Mouse (Mus musculus) MEL-GATA-1-ER (cell line): ENCODE measurements around the gene Gm49384.

Experiments
- DNase-seq: peaks from one replicate; pipeline ENCODE4 v3.0.0-alpha.2; 2012; ENCODE audit warnings: low read depth; ENCODE audit errors: extremely low read depth

Gene Gm49384

DNA sequence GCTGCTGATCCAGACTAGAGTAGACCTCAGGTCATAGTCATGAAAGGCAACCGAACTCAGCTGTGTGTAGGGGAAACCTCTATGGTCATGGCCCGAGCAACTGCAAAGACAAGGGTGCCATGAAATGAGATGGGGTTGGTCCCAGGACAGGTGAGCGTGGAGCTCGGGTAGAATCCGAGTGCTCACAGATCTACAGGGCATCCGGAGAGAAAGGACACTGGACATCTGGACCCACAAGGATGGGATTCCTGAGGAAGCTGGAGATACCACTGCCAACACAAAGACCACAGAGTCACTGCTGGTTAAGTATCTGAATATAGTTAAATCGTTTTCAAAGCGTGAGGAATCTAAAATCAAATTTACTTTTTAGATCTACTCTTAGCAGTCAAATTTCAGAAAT is 3.3 kb upstream of the Gm49384 start:
- no peak for DNase-seq

DNA sequence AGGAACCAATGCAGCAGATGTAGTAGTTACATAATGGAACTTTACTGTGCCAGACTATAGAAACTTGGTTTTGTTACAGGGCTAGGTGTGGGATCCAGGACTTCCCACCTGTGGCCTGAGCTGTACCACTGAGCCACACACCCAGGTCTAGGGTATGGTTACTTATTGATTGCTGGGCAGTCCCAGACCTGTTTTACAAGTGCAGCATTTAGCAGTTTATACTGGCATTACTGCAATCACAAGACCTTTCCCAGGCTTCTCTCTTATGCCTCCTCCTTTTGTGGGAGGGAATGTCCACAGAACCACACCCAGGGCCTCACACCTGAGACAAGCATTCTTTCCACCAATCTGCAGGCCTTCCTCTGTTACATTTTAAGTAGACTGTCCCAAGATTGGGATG is 5.1 kb downstream of the Gm49384 start:
- no peak for DNase-seq

DNA sequence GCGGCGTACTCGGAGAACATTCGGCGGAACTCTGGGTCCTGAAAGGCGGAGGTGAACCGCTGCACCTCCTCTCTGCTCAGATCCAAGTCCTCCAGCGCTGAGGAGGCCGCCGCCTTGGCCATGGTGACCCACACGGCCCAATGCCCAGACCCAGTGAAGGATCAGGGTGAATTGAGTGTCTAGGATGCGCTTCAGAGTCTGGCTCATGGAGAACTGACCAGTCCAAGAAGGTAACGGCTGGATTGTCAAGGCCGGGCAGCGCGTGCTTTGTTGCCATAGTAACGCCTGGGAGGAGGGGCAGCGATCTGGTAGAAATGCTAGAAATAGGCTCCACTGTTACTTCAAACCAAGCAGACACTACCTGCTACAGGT is 5.9 kb downstream of the Gm49384 start, which contains the start of gene Dnaaf2:
TSS of gene Dnaaf2 (minus strand) at position 266 of the 372 bp plus-strand sequence.
- no peak for DNase-seq

DNA sequence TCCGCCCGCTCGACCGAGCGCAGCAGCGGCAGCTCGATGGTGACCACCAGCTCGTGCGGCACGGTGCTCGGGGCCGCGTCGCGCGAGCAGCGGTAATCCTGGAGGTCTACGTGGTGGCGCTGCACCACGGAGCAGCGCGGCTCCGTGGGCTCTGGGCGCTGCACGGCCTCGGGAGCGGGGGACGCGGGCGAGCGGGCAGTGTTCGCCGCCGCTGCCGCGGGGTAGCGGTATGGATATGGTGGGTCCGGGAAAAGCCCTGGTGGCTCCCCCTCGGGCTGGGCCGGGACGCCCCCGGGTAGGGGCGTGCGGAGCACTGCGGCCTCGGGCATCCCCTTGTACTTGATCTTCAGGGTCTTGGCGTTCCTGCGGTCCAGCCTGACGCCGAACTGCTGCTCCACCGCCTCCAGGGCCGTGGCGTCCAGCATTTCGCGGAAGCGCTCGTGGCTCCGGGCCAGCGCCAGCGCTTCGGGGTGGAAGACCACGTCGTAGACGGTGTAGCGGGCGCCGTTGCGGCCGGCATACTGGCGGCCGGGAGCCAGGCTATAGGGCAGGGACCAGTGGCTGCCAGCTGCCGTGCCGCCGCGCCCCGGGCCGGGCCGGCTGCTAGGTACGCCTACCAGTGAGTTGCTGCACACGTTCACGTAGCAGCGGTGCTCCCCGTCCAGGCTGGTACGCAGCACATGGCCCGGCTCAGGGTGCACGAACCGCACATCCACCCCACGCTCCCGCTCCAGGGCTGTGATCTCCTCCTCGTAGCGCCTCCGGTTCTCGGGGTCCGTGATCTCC is 6.5 kb downstream of the Gm49384 start:
- no peak for DNase-seq

DNA sequence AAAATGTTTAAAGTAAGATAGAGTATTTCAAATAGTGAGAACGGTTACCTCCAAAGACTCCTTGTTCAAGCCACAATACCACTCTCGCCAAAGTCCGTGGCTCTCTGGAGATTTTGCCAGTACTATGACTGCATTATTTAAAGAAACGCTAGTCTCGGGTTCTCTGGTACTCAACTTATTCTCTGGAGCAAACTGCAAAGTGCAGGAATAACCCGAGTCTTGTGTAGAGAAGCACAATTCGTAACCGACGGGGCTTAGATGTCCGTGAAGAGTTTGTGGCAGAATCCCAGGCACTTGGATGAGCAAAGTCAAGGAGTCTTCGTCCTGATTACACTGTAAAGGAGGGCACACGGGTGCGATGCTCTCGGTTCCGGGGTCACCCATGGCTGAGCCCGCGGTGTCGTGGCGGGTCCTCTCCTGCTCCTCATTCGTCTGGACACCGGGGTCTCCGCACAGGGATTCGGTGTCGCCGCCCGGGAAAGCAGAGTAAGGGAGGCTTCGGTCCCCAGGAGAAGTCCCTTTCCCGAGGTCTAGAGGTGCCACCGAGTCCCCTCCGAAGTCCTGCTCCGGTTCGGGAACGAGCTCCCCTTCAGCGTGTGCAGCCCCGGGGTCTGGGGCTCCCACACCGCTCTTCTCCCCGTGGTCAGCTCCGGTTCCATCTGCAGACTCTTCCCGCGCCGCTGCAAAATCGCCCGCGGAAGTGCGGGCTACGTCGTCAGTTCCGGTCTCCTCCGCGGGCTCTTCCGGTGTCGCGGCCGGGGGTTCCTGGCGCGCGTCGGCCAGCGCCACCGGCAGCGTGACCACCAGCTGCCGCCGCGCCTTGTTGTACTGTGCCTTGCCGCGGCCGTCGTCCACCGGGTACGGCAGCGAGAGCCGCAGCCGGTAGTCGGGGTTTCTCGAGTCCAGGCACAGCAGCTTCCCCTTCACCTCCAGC is 7.4 kb downstream of the Gm49384 start, which contains the start of gene Gm49383:
TSS of gene Gm49383 (minus strand) at position 661 of the 934 bp plus-strand sequence.
- DNase-seq: no peak

GRCm38 (mm10) chr12:69192637-69193036 is 11.4 kb downstream of the Gm49384 start:
- no peak for DNase-seq

DNA sequence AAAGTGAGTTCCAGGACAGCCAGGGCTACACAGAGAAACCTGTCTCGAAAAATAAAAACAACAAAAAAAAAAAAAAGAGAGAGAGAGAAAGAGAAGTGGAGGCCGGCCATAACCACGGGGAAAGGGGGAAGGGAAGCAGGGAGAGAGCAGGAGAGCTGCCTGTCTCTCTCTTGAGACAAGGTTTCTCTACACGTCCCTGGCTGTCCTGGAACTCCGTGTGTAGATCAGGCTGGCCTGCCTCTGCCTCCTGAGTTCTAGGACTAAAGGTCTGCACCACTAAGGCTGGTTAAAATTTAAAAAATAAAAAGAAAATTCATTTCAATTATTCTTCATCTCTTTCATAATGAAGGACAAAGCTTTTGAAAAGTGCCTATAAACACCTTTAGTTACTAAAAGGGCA is 12.7 kb downstream of the Gm49384 start:
- no peak for DNase-seq

DNA sequence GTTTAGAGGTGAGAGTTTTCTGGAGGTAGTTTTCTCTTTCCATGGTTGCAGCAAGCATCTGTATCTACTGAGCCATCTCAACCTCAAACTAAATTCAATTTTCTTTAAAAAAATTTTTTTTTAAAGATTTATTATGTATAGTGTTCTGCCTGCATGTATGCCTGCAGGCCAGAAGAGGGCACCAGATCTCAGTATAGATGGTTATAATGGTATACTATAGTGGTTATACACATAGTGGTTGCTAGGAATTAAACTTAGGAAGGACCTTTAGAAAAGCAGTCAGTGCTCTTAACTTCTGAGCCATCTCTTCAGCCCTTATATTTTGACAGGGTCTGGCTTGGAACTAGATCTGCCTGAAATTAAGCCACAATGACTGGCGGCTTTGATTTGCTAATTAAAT is 13.5 kb downstream of the Gm49384 start:
- no peak for DNase-seq

DNA sequence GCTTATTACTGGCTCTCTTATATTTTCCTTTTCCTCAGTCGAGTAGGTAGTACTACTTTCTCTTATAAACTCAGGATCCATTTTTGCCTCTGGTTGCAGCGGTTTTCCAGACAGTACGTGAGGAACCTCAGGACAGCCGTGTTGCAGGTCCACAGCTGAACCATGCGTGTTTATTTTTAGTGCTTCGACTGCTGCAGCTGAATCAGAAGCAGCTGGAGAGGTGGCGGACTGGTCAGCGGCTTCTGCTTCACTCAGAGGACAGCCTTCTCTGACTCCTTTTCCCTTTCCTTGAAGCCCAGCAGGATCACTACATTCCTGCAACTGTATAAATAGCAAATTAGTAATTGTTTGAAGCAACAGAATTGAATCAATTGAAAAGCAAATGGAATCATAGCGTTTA is 14.0 kb downstream of the Gm49384 start:
- DNase-seq: no peak

- DNase-seq: no peak
Observed at GRCm38 (mm10) chr12:69186811-69187471, 17.1 kb downstream of the Gm49384 start.

GRCm38 (mm10) chr12:69185371-69185770 is 18.7 kb downstream of the Gm49384 start:
- DNase-seq: no peak

DNA sequence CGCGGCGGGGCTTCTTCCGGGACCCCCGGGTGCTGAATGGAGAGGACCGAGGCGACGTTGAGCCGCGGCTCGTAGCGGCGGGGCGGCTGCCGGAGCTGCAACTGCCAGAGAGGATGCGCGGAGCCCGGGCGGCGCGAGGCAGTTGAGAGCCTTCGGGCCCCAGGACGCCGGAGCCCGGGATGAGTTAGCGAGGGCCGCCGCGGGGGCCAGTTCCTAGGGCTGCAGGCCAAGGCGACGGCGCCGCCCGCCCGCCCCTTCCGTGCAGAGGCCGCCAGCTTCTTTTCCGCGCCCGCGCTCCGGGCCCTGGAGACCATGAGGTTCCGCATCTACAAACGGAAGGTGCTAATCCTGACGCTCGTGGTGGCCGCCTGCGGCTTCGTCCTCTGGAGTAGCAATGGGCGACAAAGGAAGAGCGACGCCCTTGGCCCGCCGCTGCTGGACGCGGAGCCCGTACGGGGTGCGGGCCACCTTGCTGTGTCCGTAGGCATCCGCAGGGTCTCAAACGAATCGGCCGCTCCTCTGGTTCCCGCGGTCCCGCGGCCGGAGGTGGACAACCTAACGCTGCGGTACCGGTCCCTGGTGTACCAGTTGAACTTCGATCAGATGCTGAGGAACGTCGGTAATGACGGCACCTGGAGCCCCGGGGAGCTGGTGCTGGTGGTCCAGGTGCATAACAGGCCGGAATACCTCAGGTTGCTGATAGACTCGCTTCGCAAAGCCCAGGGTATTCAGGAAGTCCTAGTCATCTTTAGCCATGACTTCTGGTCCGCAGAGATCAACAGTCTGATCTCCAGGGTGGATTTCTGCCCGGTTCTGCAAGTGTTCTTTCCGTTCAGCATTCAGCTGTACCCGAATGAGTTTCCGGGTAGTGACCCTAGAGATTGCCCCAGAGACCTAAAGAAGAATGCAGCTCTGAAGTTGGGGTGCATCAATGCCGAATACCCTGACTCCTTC is 19.4 kb downstream of the Gm49384 start:
- DNase-seq: no peak

GRCm38 (mm10) chr12:69183583-69184308 is 20.3 kb downstream of the Gm49384 start, which contains the start of the genes Rpl36al and Mgat2:
Gene Rpl36al, minus strand, starts transcription at chr12:69184083.
Gene Mgat2, plus strand, starts transcription at chr12:69184157.
- DNase-seq: peak; percentile 94

- no peak for DNase-seq
Observed at GRCm38 (mm10) chr12:69181800-69182199, 22.3 kb downstream of the Gm49384 start.

- DNase-seq: no peak
Observed at GRCm38 (mm10) chr12:69179371-69179770, 24.7 kb downstream of the Gm49384 start.

- DNase-seq: no peak
Observed at GRCm38 (mm10) chr12:69177526-69177925, 26.5 kb downstream of the Gm49384 start.

- DNase-seq: no peak
Observed at GRCm38 (mm10) chr12:69175975-69176374, 28.1 kb downstream of the Gm49384 start.

DNA sequence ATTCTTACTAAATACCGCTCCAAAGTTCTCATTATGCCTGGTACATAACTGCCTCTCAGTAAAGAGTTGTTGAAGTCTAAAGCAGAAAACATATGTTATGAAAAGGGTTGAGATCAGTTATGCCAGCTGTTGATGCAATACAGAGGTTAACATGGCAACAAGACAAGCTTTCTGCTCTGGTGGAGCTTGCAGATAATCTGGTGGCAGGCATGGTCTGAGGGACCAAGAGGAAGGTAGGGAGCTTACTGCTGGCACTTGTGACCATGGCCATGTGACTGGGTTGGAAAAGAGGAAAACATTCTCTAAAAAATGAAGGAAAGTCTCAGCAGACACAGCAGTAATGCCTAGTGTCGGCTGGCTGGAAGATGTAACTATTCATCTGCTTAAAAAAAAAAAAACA is 32.8 kb downstream of the Gm49384 start:
- DNase-seq: no peak

DNA sequence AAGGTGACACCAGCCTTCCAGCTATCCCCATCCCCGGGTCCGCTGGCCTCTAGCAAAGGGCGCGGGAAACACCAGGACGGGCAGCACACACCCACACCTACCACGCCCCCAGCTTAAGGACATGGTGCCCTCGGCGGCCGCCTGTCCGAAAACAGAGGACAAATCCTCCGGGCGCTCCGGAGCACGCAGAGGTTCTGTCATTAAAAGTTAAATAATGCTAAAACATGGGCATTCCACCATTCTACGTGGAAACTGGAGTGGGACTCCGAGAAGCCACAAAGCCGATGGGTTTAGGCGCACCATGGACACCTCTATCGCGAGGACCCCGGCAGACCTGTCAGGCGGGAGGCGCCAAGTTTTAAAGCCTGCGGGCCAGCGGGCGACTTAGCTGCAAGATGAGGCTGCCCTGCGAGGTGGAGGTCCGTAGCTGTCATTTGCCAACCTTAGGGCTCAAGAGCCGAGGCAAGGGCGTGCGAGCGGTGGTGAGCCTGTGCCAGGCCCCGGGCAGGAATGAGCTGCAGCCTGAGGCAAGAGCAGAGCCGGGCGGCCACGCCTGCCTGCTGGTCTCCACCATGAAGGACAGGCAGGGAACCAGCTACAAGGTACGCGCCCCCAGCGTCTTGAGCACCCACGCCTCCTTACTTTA is 35.5 kb downstream of the Gm49384 start, which contains the start of gene Lrr1:
TSS of gene Lrr1 (plus strand) at position 354 of the 646 bp plus-strand sequence.
- peak; percentile 72 for DNase-seq
